Mouse (Mus musculus) adrenal gland, postnatal 10 days (tissue): ENCODE data around the gene Ptprm. TPM values are rescaled to one million over a fixed set of nuclear protein-coding genes. Genes with fewer than 3 reads are reported as not detected.

ENCODE experiments used
- DNase-seq: peaks from one replicate; pipeline ENCODE4 v3.0.0; 2021; ENCODE audit warnings: mixed read lengths
- total RNA-seq, 2 experiments: library from RNA; stranded (reverse); gene quantifications; 2 replicates each; pipeline ENCODE4 v1.2.3; 2021

Ptprm gene
- total RNA-seq, 2 experiments from 2014 or later: 41.0 to 56.9 TPM

DNA sequence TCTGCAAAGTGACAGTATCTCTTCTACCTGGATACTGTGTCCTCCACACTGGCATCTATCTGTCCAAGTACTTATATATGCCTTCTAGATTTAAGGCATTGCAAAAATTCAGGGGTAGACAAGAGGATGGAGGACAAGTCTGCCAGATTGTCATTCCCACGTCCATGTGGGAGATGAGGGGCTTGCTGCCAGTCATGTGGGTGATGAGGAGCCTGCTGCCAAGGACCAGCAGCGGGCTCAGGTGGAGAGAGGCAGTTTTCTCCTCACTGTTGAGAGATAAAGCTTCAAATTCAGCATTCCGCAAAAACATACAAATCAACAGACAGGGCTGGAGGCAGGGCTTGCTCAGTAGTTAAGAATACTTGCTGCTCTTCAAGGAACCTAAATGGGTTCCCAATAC, 66.8 kb downstream of the Ptprm start:
- no peak for DNase-seq

DNA sequence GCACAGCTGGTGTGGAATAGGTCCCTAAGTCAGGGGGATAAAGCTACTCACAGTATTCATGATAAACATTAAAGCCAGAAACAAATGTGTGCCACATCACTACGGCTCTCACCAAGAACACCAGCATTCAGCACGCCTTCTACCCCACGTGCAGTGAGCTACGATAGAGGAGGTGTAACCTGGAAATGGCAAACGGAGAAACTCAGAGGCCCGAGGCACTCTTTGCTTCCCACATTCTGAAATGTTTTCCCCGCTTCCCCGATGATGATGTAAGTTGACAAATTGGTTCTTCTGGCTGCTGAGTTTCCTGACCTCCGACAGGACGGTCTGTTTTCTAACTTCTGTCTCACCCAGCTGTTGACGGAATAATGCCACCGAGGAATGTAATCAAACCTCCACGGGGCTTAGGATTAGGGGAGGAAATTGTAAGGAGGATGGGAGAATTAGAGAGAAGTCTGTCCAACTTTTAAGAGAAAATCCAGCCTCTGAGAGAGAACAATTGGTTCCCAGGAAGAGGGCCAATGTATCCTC, 72.6 kb downstream of the Ptprm start:
- no peak for DNase-seq

- DNase-seq: no peak
Observed at GRCm38 (mm10) chr17:67277124-67277910, 76.9 kb downstream of the Ptprm start.

DNA sequence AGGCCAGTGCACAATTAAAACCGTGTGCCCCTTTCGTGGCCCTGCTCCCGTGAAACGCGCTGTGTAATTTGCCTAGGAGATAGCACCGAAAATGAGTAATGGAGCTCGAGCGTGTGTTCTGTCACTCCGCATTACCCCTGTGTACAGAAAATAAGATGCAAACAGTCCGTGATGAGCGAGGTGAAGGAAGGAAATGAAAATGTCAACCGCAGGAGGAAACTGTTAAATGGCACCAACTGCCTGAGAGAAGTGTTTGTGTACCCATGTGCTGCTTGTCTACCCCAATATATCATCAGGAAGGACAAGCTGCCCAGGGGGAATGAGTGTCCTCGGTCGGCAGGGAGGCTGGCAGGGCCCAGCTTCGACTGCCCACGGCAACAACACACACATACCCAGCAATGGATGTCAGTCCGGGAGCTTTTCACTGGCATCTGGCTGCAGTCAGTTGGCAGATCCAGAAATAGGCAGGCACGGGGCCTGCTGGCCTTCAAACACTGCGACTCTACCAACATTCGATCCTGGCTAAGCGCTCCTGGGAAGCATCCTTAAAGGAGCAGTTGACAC, 79.6 kb downstream of the Ptprm start:
- DNase-seq: peak; percentile 62

DNA sequence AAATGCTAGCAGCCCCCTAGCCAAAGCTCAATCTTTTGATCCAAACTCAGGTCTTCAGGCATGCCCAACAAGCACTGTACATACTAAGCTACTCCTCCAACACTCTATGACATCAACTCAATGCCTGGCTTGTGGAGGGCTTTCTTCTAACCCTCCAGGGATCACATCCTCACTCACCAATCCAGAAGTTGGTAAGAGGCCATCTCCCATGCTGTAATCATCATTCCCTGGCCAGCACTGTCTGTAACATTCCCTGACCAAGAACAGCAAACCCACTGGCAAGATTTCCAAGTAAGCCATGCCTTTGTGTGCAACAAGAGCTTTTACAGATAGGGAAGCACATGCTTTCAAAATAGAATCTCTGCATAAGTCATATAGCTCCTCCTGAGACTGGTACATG, 81.3 kb downstream of the Ptprm start:
- peak; percentile 36 for DNase-seq

GRCm38 (mm10) chr17:67268475-67269080, 85.7 kb downstream of the Ptprm start:
- DNase-seq: no peak

DNA sequence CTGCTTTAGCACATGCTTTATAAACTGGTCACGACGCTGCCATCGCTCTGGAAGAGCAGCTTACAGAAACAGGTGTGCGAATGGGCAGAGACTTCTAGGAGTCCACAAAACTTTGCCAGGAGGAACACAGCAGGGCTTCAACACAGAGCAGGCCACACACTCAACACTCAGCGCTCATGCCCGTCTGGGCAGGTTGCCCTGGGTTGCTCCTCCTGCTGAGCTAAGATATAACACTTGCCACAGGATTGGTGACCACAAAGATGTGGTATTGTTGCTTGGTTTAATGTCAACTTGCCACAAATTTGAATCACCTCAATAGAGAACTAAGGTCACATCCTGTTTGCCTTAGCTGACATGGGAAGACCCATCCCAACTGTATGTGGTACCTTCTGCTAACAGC, 88.0 kb downstream of the Ptprm start:
- no peak for DNase-seq

DNA sequence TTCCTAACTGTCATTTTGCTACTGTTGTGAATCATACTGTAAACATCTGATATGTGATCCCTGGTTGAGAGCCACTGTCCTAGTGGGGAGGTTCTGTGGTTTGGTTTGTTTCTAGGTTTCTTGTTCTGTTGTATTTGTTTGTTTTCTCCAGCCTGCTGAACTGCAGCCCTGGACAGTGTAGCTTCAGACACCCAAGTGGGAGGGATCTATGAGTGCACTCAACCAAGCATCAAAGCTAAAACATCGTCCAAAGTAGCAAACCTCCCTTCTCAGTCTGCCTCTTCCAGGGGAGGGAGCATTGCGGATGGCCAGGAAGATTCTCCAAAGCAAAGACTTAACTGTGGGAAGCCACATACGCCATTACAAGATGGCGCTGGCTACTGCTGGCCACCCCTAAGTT, 88.7 kb downstream of the Ptprm start:
- no peak for DNase-seq

DNA sequence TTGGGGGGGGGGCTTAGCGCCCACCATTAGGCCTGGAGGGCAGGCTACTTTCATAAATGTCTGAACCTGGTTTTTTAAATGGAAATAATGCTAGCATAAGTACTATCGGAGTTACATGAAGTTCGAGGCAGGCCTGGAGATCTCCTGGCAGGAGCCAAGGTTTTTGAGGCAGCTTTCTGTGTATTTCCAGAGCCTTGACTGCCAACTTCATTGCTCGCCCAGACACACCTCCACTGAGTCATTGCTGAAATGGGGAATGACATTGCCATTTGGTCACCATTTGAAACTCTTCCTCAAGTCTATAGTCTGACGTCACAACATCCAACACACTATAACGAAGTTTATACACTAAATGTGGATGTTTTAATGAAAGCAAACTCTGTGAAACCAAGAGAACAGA, 89.5 kb downstream of the Ptprm start:
- peak; percentile 24 for DNase-seq

DNA sequence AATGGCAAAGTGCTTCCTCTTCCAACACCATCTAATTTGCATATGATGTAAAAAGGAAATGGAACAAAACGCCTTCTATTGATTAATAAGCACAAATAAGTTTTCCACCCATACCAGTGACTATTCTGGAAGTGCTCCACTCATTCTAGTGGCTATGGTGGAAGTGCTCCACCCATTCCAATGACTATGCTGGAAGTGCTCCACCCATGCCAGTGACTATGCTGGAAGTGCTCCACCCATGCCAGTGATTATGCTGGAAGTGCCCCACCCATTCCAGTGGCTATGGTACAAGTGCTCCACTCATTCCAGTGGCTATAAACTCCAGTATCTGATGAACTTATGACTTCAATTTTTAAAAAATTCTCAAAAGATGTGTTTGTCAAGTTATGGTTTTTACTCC, 91.2 kb downstream of the Ptprm start:
- DNase-seq: no peak

DNA sequence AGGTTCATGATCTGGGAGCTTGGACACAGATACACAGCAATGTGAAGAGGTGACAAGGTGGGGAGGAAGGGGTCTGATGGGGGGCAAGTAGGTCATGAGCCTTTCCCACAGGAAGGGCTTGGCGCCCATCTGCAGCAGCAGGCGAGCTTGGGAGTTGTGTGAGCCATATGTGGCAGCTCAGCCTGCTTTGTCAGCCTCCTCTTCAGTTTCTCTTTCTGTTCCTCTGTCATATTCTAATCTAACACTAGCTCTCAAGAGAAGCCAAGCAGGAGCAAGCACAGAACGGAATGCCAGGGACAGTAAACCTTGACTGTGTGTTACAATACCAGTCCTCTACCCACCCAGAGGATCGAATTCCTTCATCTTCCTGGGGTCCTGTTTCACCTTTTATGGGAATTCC, 94.2 kb downstream of the Ptprm start:
- DNase-seq: no peak

DNA sequence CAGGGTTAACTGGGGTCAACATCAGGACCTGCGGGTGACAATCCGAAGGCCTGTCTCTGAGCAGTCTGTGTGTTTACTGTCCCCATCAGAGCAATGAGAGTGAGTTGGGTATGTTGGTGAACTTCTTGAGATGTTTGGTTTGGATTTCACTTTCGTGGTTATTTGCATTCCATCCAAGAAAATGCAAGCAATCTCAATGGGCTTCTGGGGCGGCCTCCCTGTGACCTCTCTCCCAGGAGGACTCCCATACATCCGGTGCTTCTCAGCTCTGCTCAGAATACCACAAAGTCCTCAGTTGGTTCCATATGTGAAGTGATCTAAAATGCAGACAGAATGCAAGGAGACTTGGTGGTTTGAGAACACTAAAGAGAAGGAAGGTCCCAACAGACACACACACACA, 96.5 kb downstream of the Ptprm start:
- DNase-seq: no peak

DNA sequence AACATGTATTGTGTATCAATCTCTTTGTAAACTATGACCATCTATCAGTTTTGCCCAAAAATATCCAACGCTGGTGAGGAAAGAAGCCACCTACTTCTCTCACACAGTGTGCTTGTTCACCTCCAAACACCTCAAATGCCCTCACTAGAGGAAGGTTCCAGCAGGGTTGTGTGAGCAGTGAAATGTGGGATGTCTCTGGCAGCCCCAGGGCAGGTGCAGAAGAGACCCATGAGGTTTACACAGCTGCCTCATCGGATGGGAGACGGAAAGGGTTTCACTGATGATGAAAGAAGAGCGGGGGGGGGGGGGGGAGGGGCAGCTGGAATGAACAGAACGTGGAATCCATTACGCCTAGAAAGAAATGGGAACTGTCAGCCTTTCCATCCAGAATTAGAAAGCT, 98.1 kb downstream of the Ptprm start:
- no peak for DNase-seq

GRCm38 (mm10) chr17:67253445-67253844, 100.8 kb downstream of the Ptprm start:
- no peak for DNase-seq

GRCm38 (mm10) chr17:67252992-67253391, 101.3 kb downstream of the Ptprm start:
- DNase-seq: no peak

DNA sequence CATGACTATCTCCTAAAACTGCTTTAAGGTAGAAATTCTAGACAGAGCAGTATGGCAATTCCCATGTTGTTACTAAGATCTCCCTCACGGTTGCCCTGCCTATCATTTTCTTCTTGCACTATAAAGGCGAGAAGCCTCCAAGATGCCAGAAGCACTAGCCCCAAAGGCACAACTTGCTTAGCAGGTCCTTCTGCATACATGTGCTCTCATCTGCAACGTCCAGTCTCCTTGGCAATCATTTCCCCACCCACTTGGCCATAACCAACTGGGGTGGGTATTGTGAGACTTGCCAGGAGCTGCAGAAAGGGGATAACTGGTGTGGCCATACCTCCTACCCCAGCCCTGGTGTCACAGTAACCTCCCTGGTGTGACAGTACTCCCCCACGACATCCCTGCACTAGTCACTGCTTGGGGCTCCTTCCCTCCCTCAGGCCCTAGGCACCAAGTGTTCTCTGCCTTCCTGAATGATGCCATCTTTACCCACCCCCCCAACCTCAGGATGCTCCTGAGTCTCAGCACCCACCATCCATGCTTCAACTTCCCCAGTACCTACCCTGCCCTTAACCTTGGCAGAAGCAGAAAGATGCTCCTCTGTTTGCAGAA, 108.9 kb downstream of the Ptprm start:
- no peak for DNase-seq

DNA sequence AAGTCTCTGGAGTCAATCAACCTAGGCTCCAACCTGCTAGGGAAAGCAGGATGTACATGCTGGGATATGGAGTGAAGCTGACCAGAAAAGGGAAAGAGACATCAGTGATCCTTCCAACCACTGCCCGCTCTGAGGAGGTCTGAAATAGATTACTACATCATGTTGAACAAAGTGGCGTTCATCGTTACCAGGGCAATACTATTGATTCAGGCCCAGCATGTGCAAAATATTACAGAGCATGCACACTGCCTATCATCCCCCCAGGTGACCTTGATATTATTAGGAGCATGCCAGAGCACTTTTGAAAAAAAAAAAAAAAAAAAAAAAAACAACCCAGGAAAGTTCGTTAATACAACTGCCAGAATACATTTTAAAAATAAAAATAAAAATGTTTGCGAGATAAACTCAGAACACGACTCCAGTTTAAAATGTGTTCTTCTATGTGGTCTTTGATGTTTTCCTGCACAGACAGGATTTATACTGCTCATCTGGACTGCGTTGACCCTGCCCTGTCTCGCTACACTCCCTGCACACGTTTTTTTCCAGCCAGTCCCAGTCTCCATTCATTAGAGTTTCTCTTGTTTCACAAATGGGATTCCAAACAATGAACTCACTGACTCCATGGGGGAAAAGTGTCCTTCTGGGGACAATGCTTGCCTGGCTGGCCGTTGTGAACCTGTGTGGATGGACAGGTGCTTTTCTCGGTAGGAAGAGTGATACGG, 111.3 kb downstream of the Ptprm start:
- no peak for DNase-seq

DNA sequence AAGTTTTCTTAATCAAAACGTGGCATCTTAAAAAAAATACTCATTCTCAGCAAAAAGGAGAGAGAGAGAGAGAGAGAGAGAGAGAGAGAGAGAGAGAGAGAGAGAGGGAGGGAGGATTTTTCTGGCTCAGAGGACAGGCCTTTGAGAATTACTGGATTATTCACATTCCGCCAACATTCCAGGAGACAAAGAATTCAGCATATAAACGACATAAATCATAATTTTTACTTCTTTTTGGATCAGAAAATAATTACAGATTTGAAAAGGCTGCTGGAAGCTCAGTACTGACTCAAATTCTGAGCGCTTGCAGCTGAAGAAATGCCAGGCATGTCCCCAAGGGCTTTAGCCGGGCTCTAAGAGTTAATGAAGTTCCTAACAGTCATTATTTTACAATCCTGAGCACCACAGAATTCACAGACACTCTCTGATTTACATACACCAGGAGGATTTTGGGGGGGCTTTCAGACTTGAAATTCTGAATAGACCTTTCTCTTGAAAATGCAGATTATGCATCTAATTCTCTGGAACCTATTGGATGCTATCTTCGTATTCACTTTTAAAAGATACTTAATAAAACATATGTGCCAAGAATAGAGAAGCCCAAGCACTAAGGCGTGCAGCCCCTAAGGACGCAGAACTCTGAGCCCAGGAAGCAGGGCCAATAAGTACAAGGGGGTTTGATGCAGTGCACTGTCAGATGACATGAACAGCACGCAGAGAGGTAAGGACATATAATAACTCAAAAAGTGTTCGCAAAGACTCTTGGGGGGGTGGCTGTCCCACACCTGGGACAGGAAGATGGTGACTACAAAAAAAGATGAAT, 112.1 kb downstream of the Ptprm start:
- peak; percentile 43 for DNase-seq

- DNase-seq: no peak
Observed at GRCm38 (mm10) chr17:67238866-67239265, 115.4 kb downstream of the Ptprm start.

DNA sequence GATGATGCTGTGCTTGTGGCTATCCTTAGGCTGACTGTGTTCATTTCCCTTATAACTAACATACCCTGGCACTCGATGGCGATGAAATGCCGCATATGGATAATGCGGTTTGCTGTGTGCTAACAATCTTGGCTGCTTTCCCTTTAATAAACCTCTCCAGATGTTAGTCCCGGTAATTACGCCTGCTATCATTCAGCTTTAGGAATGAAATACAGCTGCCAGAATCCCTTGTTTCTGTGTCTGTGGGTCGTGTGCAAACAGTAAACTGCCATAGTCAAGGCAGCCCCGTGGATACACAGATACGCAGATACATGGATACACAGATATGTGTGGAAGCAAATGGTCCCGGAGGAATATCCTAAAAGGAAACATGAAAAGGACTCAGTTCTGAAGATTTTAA, 116.8 kb downstream of the Ptprm start:
- DNase-seq: no peak

DNA sequence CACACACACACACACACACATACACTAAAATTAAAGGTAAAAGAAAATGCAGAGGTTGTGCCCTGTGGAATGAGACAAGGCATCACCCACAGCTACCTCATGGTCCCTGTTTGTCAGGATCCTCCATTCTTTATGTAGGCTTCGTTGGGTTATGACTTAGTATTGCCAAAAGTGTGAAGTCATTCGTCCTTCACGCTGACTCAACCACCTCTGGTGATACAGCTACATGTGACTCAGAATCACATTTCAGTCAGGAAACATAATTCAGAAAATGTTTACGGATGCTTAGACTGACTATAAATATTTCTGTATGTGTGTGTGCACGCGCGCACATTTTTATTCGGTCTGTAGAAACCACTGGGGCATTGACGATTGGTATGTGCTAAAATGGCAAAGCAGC, 121.2 kb downstream of the Ptprm start:
- no peak for DNase-seq

- DNase-seq: no peak
Observed at GRCm38 (mm10) chr17:67226991-67227390, 127.3 kb downstream of the Ptprm start.
